In genomic region chr12:36380806-36381205, GRCm38 (mm10) we compare ENCODE assay signal across 8 mouse cellular contexts. TPM values are rescaled to one million over a fixed set of nuclear protein-coding genes. Genes with fewer than 3 reads are reported as not detected.
DNase-seq lines count a peak whose midpoint lies in the region; ATAC-seq lines count a peak whose summit lies in the region.

No protein-coding gene starts in this region.

- WGBS in embryonic facial prominence, embryonic 14.5 days: 64% methylated on average over 5 of the region's 5 CpGs
- 44% methylated on average over 5 of the region's 5 CpGs for WGBS in limb, embryonic 13.5 days
- WGBS in stomach, embryonic 15.5 days: 51% methylated on average over 5 of the region's 5 CpGs

- H3K9ac ChIP-seq in embryonic facial prominence, embryonic 14.5 days (ENCODE audit: low read depth, low read length): no peak overlapping the region; the same call in 1 of the 2 replicates
- no peak overlapping the region for H3K9ac ChIP-seq in limb, embryonic 13.5 days
- H3K9ac ChIP-seq in stomach, embryonic 15.5 days: no peak overlapping the region

- H3K9me3 ChIP-seq in embryonic facial prominence, embryonic 14.5 days (ENCODE audit: control insufficient read depth, low read length): no peaks in the 10 kb centered on the region
- no peaks in the 10 kb centered on the region for H3K9me3 ChIP-seq in limb, embryonic 13.5 days
- no peaks in the 10 kb centered on the region for H3K9me3 ChIP-seq in stomach, embryonic 15.5 days

- H3K4me2 ChIP-seq in embryonic facial prominence, embryonic 14.5 days (ENCODE audit: low read depth, low read length): peak overlapping the region; percentile 85
- H3K4me2 ChIP-seq in limb, embryonic 13.5 days (replicated peaks): peak overlapping the region; percentile 77
- peak overlapping the region; percentile 83; the same call in 1 of the 2 replicates for H3K4me2 ChIP-seq in stomach, embryonic 15.5 days

- H3K36me3 ChIP-seq in embryonic facial prominence, embryonic 14.5 days (ENCODE audit: control insufficient read depth, insufficient read depth, low read length): no peaks in the 10 kb centered on the region
- no peaks in the 10 kb centered on the region for H3K36me3 ChIP-seq in limb, embryonic 13.5 days
- no peaks in the 10 kb centered on the region for H3K36me3 ChIP-seq in stomach, embryonic 15.5 days

- H3K27ac ChIP-seq in embryonic facial prominence, embryonic 14.5 days (replicated peaks; ENCODE audit: low read depth, low read length): peak overlapping the region; percentile 98
- no peak overlapping the region for H3K27ac ChIP-seq in limb, embryonic 13.5 days
- no peak overlapping the region; the same call in 1 of the 2 replicates for H3K27ac ChIP-seq in stomach, embryonic 15.5 days

- H3K4me1 ChIP-seq in embryonic facial prominence, embryonic 14.5 days (ENCODE audit: control insufficient read depth, insufficient read depth, low read length): peaks cover 22% of the 10 kb centered on the region
- H3K4me1 ChIP-seq in limb, embryonic 13.5 days: peaks cover 21% of the 10 kb centered on the region
- peaks cover 4% of the 10 kb centered on the region; the same call in 1 of the 2 replicates for H3K4me1 ChIP-seq in stomach, embryonic 15.5 days

- no peak for ATAC-seq in cerebellum, adult (ENCODE audit: insufficient number of reproducible peaks, low FRiP score, low TSS enrichment)
- no peak for ATAC-seq in embryonic facial prominence, embryonic 14.5 days (ENCODE audit: low read depth)
- no peak for ATAC-seq in limb, embryonic 13.5 days (ENCODE audit: low FRiP score, low read depth)
- no peak for ATAC-seq in stomach, embryonic 15.5 days (ENCODE audit: insufficient read depth, low FRiP score, low read depth)

- no peaks in the 10 kb centered on the region for H3K27me3 ChIP-seq in embryonic facial prominence, embryonic 14.5 days (replicated peaks; ENCODE audit: control insufficient read depth, insufficient read depth, low read length)
- H3K27me3 ChIP-seq in limb, embryonic 13.5 days: no peaks in the 10 kb centered on the region
- no peaks in the 10 kb centered on the region for H3K27me3 ChIP-seq in stomach, embryonic 15.5 days (replicated peaks)

- H3K4me3 ChIP-seq in embryonic facial prominence, embryonic 14.5 days (ENCODE audit: low read depth, low read length): no peak overlapping the region
- peak overlapping the region; percentile 57 for H3K4me3 ChIP-seq in limb, embryonic 13.5 days
- no peak overlapping the region for H3K4me3 ChIP-seq in stomach, embryonic 15.5 days (replicated peaks)

- DNase-seq in cerebellum, adult 9-10 months: peak; percentile 26
- peak; percentile 50 for DNase-seq in 3T3-L1 (ENCODE audit: low read depth, low spot score)
- DNase-seq in embryonic facial prominence, embryonic 14.5 days (ENCODE audit: low spot score): no peak
- DNase-seq in urinary bladder, adult 18-20 months (ENCODE audit: low spot score in 2 of 2): no peak
- no peak for DNase-seq in thymus, postnatal 0 days (ENCODE audit: low spot score)

RNA-seq across cellular contexts. Expression of gene Ispd, which starts 0.4 kb away (rescaled TPM):
- 11.4 and 13.6 TPM in 2 replicates for polyA plus RNA-seq in embryonic facial prominence, embryonic 14.5 days (2014; fragmentation: Nextera tagmentation; extraction: Ambion mirVana)
- 8.8 and 8.9 TPM in 2 replicates for polyA plus RNA-seq in limb, embryonic 13.5 days (2015; fragmentation: Nextera tagmentation; extraction: Ambion mirVana)
- polyA plus RNA-seq in stomach, embryonic 15.5 days (2015; fragmentation: Nextera tagmentation; extraction: Ambion mirVana): 10.9 and 11.5 TPM in 2 replicates
- polyA plus RNA-seq in thymus, postnatal 0 days (2015; fragmentation: Nextera tagmentation; extraction: Ambion mirVana): 2.7 and 2.9 TPM in 2 replicates

RNA-seq across cellular contexts. Expression of gene D630036H23Rik, which starts 1.2 kb away (rescaled TPM):
- 1.3 and 3.3 TPM in 2 replicates for polyA plus RNA-seq in embryonic facial prominence, embryonic 14.5 days (2014; fragmentation: Nextera tagmentation; extraction: Ambion mirVana)
- polyA plus RNA-seq in limb, embryonic 13.5 days (2015; fragmentation: Nextera tagmentation; extraction: Ambion mirVana): 2.2 and 2.5 TPM in 2 replicates
- 1.7 and 2.1 TPM in 2 replicates for polyA plus RNA-seq in stomach, embryonic 15.5 days (2015; fragmentation: Nextera tagmentation; extraction: Ambion mirVana)
- 1.3 and 1.6 TPM in 2 replicates for polyA plus RNA-seq in thymus, postnatal 0 days (2015; fragmentation: Nextera tagmentation; extraction: Ambion mirVana)

Comparison
In these comparisons a context has a peak if more than half of its experiments do, and no peak if none do; other contexts are left out.
1. DNase-seq: peak in cerebellum, adult 9-10 months (single experiment) and 3T3-L1 (single experiment); none in embryonic facial prominence, embryonic 14.5 days (single experiment), urinary bladder, adult 18-20 months (0 of 2) and thymus, postnatal 0 days (single experiment).
2. Peak in every context shown above with its lines, with median percentiles within 50 percentile points of each other: H3K4me2 ChIP-seq.